Mouse (Mus musculus) midbrain, embryonic 16.5 days (tissue): ENCODE data around the gene Echdc3. TPM values are rescaled to one million over a fixed set of nuclear protein-coding genes. Genes with fewer than 3 reads are reported as not detected.

ENCODE experiments used
- ATAC-seq: fragments of 200-750 bp; cut with Nextera tagmentation; 2 replicates; pipeline ENCODE4 v1.8.0; 2017; ENCODE audit warnings: moderate TSS enrichment
- H3K27ac ChIP-seq: fragments of 300-500 bp; sonication (generic); 2 replicates; pipeline ENCODE4 v1.5.1; 2014; ENCODE audit warnings: mild to moderate bottlenecking, low read length, mixed read lengths
- H3K27me3 ChIP-seq: fragments of 300-500 bp; sonication (generic); 2 replicates; pipeline ENCODE4 v1.6.1; 2014; ENCODE audit warnings: low read depth, low read length, mixed read lengths; ENCODE audit not compliant: control insufficient read depth, insufficient read depth
- H3K36me3 ChIP-seq: fragments of 300-500 bp; sonication (generic); 2 replicates; pipeline ENCODE4 v1.6.1; 2014; ENCODE audit warnings: mild to moderate bottlenecking, low read length, moderate library complexity, mixed read lengths; ENCODE audit not compliant: control insufficient read depth, insufficient read depth
- H3K4me1 ChIP-seq: fragments of 300-500 bp; sonication (generic); 2 replicates; pipeline ENCODE4 v1.6.1; 2014; ENCODE audit warnings: mild to moderate bottlenecking, low read length, mixed read lengths; ENCODE audit not compliant: control insufficient read depth, insufficient read depth
- H3K4me2 ChIP-seq: fragments of 300-500 bp; sonication (generic); 2 replicates; pipeline ENCODE4 v1.6.1; 2014; ENCODE audit warnings: mild to moderate bottlenecking, low read length, mixed read lengths
- H3K4me3 ChIP-seq: fragments of 300-500 bp; sonication (generic); 2 replicates; pipeline ENCODE4 v1.5.1; 2014; ENCODE audit warnings: low read depth, mild to moderate bottlenecking, low read length, moderate library complexity, mixed read lengths
- H3K9ac ChIP-seq: fragments of 300-500 bp; sonication (generic); 2 replicates; pipeline ENCODE4 v1.6.1; 2014; ENCODE audit warnings: low read depth, low read length, mixed read lengths
- H3K9me3 ChIP-seq: fragments of 300-500 bp; sonication (generic); replicated peaks from 2 replicates; pipeline ENCODE4 v1.6.1; 2014; ENCODE audit warnings: mild to moderate bottlenecking, low read length, mixed read lengths; ENCODE audit not compliant: control insufficient read depth, poor library complexity, severe bottlenecking
- WGBS: fragments of 180-500 bp; shearing (Covaris S2); extraction: QIAGEN DNeasy Blood & Tissue Kit; methylation state at CpG from one replicate; pipeline ENCODE4 v1.1.7; 2014; 5-methylcytosine and 5-hydroxymethylcytosine counted together
- polyA plus RNA-seq: library from polyadenylated mRNA; unstranded; fragments of >200 nt; fragmentation: Nextera tagmentation; extraction: Ambion mirVana; gene quantifications from 2 replicates; pipeline ENCODE4 v1.2.1, GENCODE M21; 2015

Gene Echdc3
- polyA plus RNA-seq, 1 experiment from 2014 or later: 1.1 TPM

DNA sequence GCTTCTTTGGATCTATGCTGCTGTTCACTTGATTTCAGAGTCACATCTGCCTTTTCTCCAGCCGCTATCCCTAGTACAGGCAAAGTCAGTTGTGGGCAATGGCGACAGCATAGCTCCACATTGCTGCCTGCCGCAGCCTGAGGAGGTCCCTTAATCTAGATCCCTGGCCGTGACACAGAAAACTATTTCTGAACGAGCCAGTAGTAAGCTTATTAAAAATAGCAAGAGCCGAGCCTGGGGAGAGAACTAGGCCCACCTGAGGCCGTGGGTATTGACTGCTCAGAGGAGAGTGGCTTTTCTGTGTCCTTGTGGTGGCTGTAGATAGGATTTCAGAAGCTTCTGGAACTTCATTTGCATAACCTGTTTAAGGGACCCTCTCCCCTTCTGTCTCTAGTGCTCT is 19.9 kb upstream of the Echdc3 start:
- WGBS: 81% methylated on average over 7 of the region's 7 CpGs
- Histone ChIP-seq H3K4me2 (no peak overlapping the region), H3K36me3 (no peaks in the 10 kb centered on the region), H3K27me3 (no peaks in the 10 kb centered on the region), H3K4me3 (no peak overlapping the region), H3K27ac (no peak overlapping the region), H3K4me1 (no peaks in the 10 kb centered on the region), H3K9ac (no peak overlapping the region), H3K9me3 (no peaks in the 10 kb centered on the region)
- no peak for ATAC-seq

DNA sequence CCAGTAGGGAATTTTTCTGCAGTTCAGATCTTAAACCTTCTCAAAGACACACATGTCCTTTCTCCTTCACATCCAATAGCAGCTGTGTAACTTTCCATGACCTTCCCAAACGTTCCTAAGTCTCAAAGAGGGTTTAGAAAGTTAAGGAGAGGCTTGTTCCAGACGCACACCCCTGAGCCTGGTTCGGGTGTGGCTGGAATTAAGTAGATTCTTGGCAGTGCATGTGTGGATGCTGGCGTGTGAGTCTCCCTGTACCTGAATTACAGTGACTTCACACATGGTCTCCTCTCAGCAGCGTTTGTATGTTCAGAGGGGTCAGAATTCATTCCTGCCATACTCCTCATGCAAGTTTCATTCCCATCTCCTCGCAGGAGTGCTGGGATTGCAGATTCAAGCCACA is 18.0 kb upstream of the Echdc3 start:
- ATAC-seq: no peak
- H3K27me3 ChIP-seq: no peaks in the 10 kb centered on the region
- 81% methylated on average over 6 of the region's 6 CpGs for WGBS
- no peak overlapping the region for H3K27ac ChIP-seq
- H3K9me3 ChIP-seq: no peaks in the 10 kb centered on the region
- no peaks in the 10 kb centered on the region for H3K36me3 ChIP-seq
- no peaks in the 10 kb centered on the region; the same call in 1 of the 2 replicates for H3K4me1 ChIP-seq
- no peak overlapping the region for H3K9ac ChIP-seq
- no peak overlapping the region for H3K4me2 ChIP-seq
- H3K4me3 ChIP-seq: no peak overlapping the region

DNA sequence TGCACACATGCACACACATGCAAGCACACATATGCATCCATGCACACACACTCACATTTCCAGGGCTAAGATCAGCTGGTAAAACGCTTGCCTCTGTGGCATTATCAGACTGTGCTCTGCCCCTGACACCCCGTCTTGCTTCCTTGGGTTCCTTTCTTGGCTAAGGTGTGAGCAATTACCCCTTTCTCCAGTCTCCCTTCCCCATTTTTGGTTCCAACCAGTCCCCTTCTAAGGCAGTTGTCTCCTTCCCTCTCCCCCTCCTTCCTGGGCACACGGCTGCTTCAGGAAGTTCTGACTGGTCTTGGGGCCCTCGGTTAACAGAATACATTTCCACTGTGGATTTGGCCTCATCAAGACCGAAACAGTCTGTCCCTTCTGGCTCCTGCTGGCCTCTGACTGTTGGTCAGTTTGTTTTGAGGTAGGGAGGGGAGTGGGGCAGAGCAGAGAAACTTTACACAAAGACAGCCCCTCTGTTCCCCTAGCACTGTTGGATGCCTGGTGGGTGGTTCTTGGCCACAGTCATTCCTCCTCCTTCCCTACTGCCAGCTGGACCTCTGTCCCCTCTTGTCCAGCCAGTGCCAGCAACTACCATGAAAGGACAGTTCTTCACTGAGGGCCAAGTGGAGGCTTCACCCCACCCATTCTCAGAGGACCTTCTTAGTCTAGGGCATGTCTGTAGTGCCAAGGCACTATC is 16.9 kb upstream of the Echdc3 start:
- Histone ChIP-seq H3K36me3 (no peaks in the 10 kb centered on the region), H3K27ac (no peak overlapping the region), H3K27me3 (no peaks in the 10 kb centered on the region), H3K9ac (no peak overlapping the region), H3K9me3 (peaks cover 3% of the 10 kb centered on the region; the same call in 1 of the 2 replicates), H3K4me2 (no peak overlapping the region), H3K4me3 (no peak overlapping the region), H3K4me1 (no peaks in the 10 kb centered on the region; the same call in 1 of the 2 replicates)
- WGBS: 72% methylated on average over 5 of the region's 5 CpGs
- no peak for ATAC-seq

DNA sequence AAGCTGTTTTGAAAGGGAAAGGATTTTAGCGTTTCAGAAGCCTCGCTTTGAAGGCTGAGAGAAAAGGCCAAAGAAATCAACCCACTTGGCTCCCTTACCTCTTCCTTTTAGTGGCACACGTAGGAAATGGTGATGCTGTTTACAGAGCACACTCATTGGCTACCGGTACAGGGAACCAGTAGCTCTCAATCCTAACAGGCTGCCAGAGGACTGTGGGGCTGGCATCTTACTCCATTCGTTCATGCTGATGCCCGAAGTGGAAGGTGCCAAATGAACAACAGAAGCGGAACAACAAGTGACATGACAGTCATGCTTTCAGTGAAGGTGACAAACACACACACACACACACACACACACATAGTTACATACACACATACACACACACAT is 14.2 kb upstream of the Echdc3 start:
- Histone ChIP-seq H3K4me2 (no peak overlapping the region), H3K9me3 (peaks cover 3% of the 10 kb centered on the region; the same call in 1 of the 2 replicates), H3K36me3 (no peaks in the 10 kb centered on the region), H3K27me3 (no peaks in the 10 kb centered on the region), H3K27ac (no peak overlapping the region), H3K4me3 (no peak overlapping the region), H3K4me1 (no peaks in the 10 kb centered on the region; the same call in 1 of the 2 replicates), H3K9ac (no peak overlapping the region)
- 75% methylated on average over 7 of the region's 7 CpGs for WGBS
- no peak for ATAC-seq

DNA sequence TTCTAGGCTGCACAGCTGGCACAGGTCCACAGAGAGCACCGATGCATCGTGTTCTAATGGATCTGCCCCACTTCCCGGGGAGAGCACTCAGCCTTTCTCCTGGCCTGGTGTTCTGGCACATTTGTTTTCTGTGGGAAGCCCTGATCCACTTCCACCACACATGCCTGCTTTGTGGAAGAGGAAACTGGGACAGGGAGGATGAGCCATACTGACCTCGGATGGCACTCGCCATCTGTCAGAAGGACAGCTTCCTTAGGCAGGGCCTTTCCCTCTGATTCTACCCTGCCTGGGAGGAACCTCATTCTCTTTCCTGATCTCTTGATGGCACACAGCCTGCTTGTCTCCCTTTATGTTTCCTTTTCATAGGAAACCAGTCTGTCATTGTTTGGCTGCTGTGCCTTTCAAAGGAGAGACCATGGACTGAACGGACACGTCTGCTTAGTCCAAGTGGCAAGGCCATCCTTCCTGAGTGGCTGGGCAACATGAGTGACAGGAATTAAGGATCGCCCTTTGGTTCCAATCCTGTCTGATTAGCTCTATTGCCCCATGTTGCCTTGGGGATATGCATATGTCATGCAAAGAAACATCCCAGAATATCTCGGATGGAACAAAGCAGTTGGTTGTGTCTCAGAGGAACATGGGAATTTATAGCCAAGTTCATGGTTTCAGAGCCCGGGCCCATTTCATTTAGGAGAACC is 13.7 kb upstream of the Echdc3 start:
- H3K4me2 ChIP-seq: no peak overlapping the region
- H3K4me3 ChIP-seq: no peak overlapping the region
- no peaks in the 10 kb centered on the region for H3K36me3 ChIP-seq
- 57% methylated on average over 10 of the region's 10 CpGs for WGBS
- no peak overlapping the region for H3K9ac ChIP-seq
- ATAC-seq: no peak; the same call in 1 of the 2 replicates
- no peak overlapping the region for H3K27ac ChIP-seq
- no peaks in the 10 kb centered on the region for H3K27me3 ChIP-seq
- peaks cover 3% of the 10 kb centered on the region; the same call in 1 of the 2 replicates for H3K9me3 ChIP-seq
- H3K4me1 ChIP-seq: no peaks in the 10 kb centered on the region; the same call in 1 of the 2 replicates

DNA sequence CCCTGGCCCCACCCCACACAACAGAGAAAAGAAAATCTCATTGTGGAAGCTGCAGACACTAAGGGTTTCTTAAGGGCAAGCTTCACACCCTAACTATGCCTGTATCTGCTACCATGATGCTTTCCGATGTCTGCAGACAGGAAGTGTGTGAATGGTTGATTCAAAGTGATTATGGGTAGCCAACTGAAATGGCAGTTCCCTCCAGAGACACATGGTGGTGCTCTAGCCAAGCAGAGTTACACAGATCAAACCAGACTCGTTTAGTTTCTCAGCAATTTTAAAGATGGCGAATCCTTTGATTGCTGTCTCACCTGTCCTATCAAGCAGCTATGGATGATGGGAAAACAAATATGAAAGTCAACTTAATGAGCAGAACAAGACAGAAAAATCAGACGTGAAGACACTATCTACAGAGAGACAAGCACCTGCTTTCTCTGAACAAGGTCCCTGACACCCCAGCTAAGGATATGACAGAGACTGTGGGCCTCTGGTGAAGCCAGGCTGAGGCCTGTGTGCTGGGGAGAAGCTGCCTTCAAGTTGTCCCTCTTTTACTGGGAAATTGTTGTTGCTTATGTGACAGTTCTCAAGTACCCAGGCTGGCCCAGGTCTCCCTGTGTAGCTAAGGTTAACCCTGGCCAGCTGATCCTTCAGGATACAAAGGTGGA is 7.4 kb upstream of the Echdc3 start:
- Histone ChIP-seq H3K4me2 (no peak overlapping the region), H3K27ac (no peak overlapping the region), H3K27me3 (no peaks in the 10 kb centered on the region), H3K9me3 (peaks cover 3% of the 10 kb centered on the region; the same call in 1 of the 2 replicates), H3K4me3 (no peak overlapping the region), H3K9ac (no peak overlapping the region), H3K4me1 (no peaks in the 10 kb centered on the region), H3K36me3 (no peaks in the 10 kb centered on the region)
- peak; percentile 73 for ATAC-seq
- WGBS: 13% methylated on average over 4 of the region's 4 CpGs

DNA sequence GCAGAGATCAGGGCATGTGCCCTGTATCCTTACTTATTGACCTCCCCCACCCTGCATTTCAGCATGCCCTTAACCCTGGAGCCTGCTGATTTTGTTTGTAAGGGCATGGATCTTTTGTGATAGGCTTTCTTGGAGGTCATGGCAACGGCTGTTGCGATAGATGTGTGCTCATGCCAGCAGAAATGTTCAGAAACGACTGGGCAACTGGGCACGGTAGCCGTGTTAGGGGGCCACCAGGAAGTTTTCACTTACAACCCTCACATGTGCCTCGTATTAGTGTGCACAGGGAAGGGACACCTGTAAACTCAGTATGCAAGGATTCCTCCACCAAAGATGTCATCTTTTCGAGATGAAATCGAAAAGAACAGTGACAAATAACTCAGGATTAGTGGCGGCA is 508 bp downstream of the Echdc3 start:
- H3K4me1 ChIP-seq: peaks cover 11% of the 10 kb centered on the region
- peak overlapping the region; percentile 53; the same call in 1 of the 2 replicates for H3K27ac ChIP-seq
- peak overlapping the region; percentile 37 for H3K4me3 ChIP-seq
- 28% methylated on average over 9 of the region's 9 CpGs for WGBS
- peak overlapping the region; percentile 63 for H3K4me2 ChIP-seq
- H3K27me3 ChIP-seq: no peaks in the 10 kb centered on the region
- no peaks in the 10 kb centered on the region for H3K9me3 ChIP-seq
- H3K9ac ChIP-seq: peak overlapping the region; percentile 65
- ATAC-seq: peak; percentile 26
- H3K36me3 ChIP-seq: no peaks in the 10 kb centered on the region

DNA sequence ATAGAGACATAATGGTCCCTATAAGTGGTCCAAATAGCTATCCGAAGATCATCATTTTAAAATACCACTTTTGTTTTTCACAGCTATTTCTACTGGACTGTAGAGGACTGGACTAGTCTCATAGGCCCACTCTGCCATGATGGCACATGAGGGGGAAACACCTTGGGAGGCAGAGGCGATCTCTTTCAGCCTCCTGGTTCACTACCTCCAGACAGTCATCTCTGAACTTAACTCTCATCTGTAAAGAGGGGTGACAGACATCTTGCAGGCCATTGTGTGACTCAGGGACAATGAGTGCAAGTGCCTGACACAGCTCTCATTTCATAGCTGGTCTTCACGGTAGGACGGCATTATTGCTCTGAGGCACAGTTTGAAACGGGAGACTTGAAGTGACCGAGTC is 2.0 kb downstream of the Echdc3 start:
- Histone ChIP-seq H3K36me3 (no peaks in the 10 kb centered on the region), H3K27ac (no peak overlapping the region), H3K4me1 (peaks cover 11% of the 10 kb centered on the region), H3K4me2 (no peak overlapping the region), H3K9ac (no peak overlapping the region), H3K27me3 (no peaks in the 10 kb centered on the region), H3K4me3 (no peak overlapping the region), H3K9me3 (no peaks in the 10 kb centered on the region)
- WGBS: 79% methylated on average over 6 of the region's 6 CpGs
- ATAC-seq: no peak

DNA sequence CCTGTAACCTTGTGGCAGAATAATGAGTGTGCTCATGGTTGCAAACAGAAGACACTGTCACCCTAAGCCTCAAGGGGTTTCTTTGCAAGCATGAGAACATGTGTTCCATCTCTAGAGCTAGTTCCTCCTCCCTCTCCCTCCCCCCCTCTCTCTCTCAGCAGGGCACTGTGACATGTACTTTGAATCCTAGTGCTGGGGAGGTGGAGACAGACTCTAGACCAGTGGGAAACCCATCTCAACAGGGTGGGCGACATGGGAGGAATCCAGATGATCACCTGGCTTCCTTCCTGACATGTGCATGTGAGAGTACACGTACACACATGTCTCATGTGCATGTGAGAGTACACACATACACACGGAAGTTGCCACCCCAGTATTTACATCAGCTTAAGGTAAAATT is 3.1 kb downstream of the Echdc3 start:
- H3K27ac ChIP-seq: no peak overlapping the region
- H3K4me3 ChIP-seq: no peak overlapping the region
- 89% methylated on average over 3 of the region's 3 CpGs for WGBS
- no peaks in the 10 kb centered on the region for H3K9me3 ChIP-seq
- H3K36me3 ChIP-seq: no peaks in the 10 kb centered on the region
- no peak for ATAC-seq
- no peaks in the 10 kb centered on the region for H3K27me3 ChIP-seq
- H3K4me1 ChIP-seq: peaks cover 11% of the 10 kb centered on the region
- no peak overlapping the region for H3K4me2 ChIP-seq
- H3K9ac ChIP-seq: no peak overlapping the region
